10 mouse cellular contexts compared by ENCODE assay signal in the genomic region with DNA sequence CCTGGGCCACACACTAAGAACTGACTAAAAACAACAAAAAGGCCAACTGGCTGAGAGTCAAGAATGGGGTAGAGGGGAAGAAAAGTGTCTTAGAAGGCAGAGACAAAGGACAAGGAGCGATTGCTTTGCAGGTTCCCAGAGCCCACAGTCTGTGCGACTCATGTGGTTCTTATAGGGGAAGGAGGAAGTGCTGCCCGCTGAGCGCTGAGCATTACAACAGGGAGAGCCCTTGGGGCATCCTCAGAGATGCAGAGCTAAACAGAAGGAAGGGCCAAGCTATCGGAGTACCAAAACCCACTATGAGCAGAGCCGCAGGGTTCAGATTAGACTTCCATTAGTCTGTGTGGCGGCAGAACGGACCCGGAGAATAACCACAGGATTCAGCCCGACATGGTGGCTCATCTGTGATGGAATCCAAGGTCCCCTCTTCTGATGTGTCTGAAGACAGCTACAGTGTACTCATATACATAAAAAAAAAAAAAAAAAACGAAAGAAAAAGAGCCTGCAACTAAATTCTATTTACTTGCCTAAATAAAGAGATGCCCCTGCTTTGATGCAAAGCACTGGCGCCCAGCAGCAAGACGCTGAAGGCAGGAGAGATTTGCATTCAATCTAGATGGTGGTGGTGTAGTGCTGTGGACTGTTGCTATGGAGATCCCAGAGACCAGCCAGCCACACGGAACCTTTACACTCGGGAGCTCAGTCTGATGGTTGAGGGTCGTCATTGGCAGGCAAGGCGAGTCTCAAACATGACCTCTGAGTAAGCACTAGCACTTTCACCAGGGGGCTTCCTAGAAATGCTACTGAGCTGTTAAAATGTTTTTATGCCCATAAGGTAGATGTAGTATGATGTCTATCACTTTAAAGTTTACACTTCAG. TPM values are rescaled to one million over a fixed set of nuclear protein-coding genes. Genes with fewer than 3 reads are reported as not detected.
DNase-seq lines count a peak whose midpoint lies in the region; ATAC-seq and TF ChIP-seq lines count a peak whose summit lies in the region.
"Had no signal": no experiment of that assay in that cellular context is flagged by ENCODE, and none has a peak within 500 bp of the region (broad histone marks: within the 10 kb centered on the region; RNA-seq: fewer than 3 reads in every experiment).

No protein-coding gene starts in this region.

- TF ChIP-seq CTCF in ES-Bruce4 (IDR thresholded peaks at IDR 0.05; ENCODE audit: low read depth, low read length), result no peak

- no peak overlapping the region for H3K4me2 ChIP-seq in forebrain, embryonic 15.5 days (replicated peaks)
- H3K4me2 ChIP-seq in midbrain, embryonic 12.5 days (replicated peaks), result peak overlapping the region; percentile 31

- H3K36me3 ChIP-seq in ES-Bruce4 (ENCODE audit: control insufficient read depth, insufficient read depth, low read length, poor library complexity, severe bottlenecking), result no peaks in the 10 kb centered on the region
- H3K36me3 ChIP-seq in forebrain, embryonic 15.5 days, result no peaks in the 10 kb centered on the region
- H3K36me3 ChIP-seq in midbrain, embryonic 12.5 days, result no peaks in the 10 kb centered on the region

- H3K9me3 ChIP-seq in ES-Bruce4 (replicated peaks; ENCODE audit: control insufficient read depth, insufficient read depth, low read length, poor library complexity, severe bottlenecking), result no peaks in the 10 kb centered on the region
- H3K9me3 ChIP-seq in forebrain, embryonic 15.5 days, result no peaks in the 10 kb centered on the region
- H3K9me3 ChIP-seq in midbrain, embryonic 12.5 days, result no peaks in the 10 kb centered on the region

- peak overlapping the region; percentile 89 for H3K27ac ChIP-seq in ES-Bruce4 (ENCODE audit: insufficient read depth, low read length)
- H3K27ac ChIP-seq in forebrain, embryonic 15.5 days (replicated peaks), result no peak overlapping the region
- H3K27ac ChIP-seq in midbrain, embryonic 12.5 days (replicated peaks), result peak overlapping the region; percentile 76

- peaks cover 5% of the 10 kb centered on the region for H3K4me1 ChIP-seq in ES-Bruce4 (ENCODE audit: control insufficient read depth, insufficient read depth, low read length)
- H3K4me1 ChIP-seq in forebrain, embryonic 15.5 days, result peaks cover 5% of the 10 kb centered on the region; the same call in 1 of the 2 replicates
- H3K4me1 ChIP-seq in midbrain, embryonic 12.5 days, result peaks cover 12% of the 10 kb centered on the region

- peak overlapping the region; percentile 25 for H3K4me3 ChIP-seq in ES-Bruce4 (ENCODE audit: low read depth, low read length)
- no peak overlapping the region for H3K4me3 ChIP-seq in forebrain, embryonic 15.5 days
- no peak overlapping the region for H3K4me3 ChIP-seq in midbrain, embryonic 12.5 days

- DNase-seq in 416B (ENCODE audit: low read depth), result peak; percentile 21
- no peak for DNase-seq in right cerebral cortex, postnatal 4 days
- no peak for DNase-seq in thymus, postnatal 36 days
- DNase-seq in testis, postnatal 14 days (ENCODE audit: low spot score), result no peak
- DNase-seq: liver had no signal

- peak; percentile 87 for ATAC-seq in forebrain, embryonic 15.5 days (replicated peaks)
- ATAC-seq in midbrain, embryonic 12.5 days (ENCODE audit: low FRiP score, low read depth), result peak; percentile 83
- ATAC-seq: intestine, postnatal 0 days had no signal

- no peaks in the 10 kb centered on the region for H3K27me3 ChIP-seq in ES-Bruce4 (ENCODE audit: control insufficient read depth, insufficient read depth, low read length, poor library complexity, severe bottlenecking)
- H3K27me3 ChIP-seq in forebrain, embryonic 15.5 days, result no peaks in the 10 kb centered on the region
- no peaks in the 10 kb centered on the region for H3K27me3 ChIP-seq in midbrain, embryonic 12.5 days

- peak; percentile 78 for TF ChIP-seq EP300 in ES-Bruce4 (IDR thresholded peaks at IDR 0.05; ENCODE audit: insufficient read depth, low read depth, low read length)

- WGBS in forebrain, embryonic 15.5 days, result 34% methylated on average over 17 of the region's 17 CpGs
- WGBS in midbrain, embryonic 12.5 days, result 27% methylated on average over 17 of the region's 17 CpGs

- peak overlapping the region; percentile 8 for H3K9ac ChIP-seq in ES-Bruce4 (ENCODE audit: low read depth, poor library complexity, severe bottlenecking)
- no peak overlapping the region for H3K9ac ChIP-seq in forebrain, embryonic 15.5 days (replicated peaks)
- no peak overlapping the region for H3K9ac ChIP-seq in midbrain, embryonic 12.5 days (replicated peaks)

- no peak for TF ChIP-seq POLR2A in ES-Bruce4 (IDR thresholded peaks at IDR 0.05; ENCODE audit: insufficient read depth, low read length)

RNA-seq across cellular contexts. Expression of a gene that starts 3.9 kb away (rescaled TPM):
- not detected in 2 replicates for polyA plus RNA-seq in ES-Bruce4 (2011; ENCODE audit: insufficient read depth, insufficient read length, low read depth, missing spikeins)
- polyA plus RNA-seq in forebrain, embryonic 15.5 days (2015; fragmentation: Nextera tagmentation; extraction: Ambion mirVana), result not detected in 2 replicates
- polyA plus RNA-seq in midbrain, embryonic 12.5 days (2016; fragmentation: Nextera tagmentation; extraction: Ambion mirVana), result not detected in 2 replicates
- polyA plus RNA-seq: heart, embryonic 14.5 days; intestine, postnatal 0 days had no signal

RNA-seq across cellular contexts. Expression of a gene that starts 36.9 kb away (rescaled TPM):
- polyA plus RNA-seq in ES-Bruce4 (2011; ENCODE audit: insufficient read depth, insufficient read length, low read depth, missing spikeins), result 3.2 and 3.9 TPM in 2 replicates
- polyA plus RNA-seq in forebrain, embryonic 15.5 days (2015; fragmentation: Nextera tagmentation; extraction: Ambion mirVana), result 0.09 and 0.22 TPM in 2 replicates
- polyA plus RNA-seq in midbrain, embryonic 12.5 days (2016; fragmentation: Nextera tagmentation; extraction: Ambion mirVana), result 0.19 and 0.21 TPM in 2 replicates
- polyA plus RNA-seq: heart, embryonic 14.5 days had no signal

RNA-seq across cellular contexts. Expression of a gene that starts 58.8 kb away (rescaled TPM):
- 6.7 and 9.8 TPM in 2 replicates for polyA plus RNA-seq in ES-Bruce4 (2011; ENCODE audit: insufficient read depth, insufficient read length, low read depth, missing spikeins)
- polyA plus RNA-seq in forebrain, embryonic 15.5 days (2015; fragmentation: Nextera tagmentation; extraction: Ambion mirVana), result 7.6 and 11.5 TPM in 2 replicates
- 5.9 and 6.6 TPM in 2 replicates for polyA plus RNA-seq in midbrain, embryonic 12.5 days (2016; fragmentation: Nextera tagmentation; extraction: Ambion mirVana)
